Mouse (Mus musculus) gastrocnemius, postnatal 25 days (tissue): ENCODE results near the gene Prkag3. TPM values are rescaled to one million over a fixed set of nuclear protein-coding genes. Genes with fewer than 3 reads are reported as not detected.

ENCODE experiments used
- DNase-seq: peaks from one replicate; pipeline ENCODE4 v3.0.0; 2022
- total RNA-seq, 2 experiments: library from RNA; stranded (reverse); gene quantifications; 1 replicate in 1 of 2; 2 replicates in 1 of 2; pipeline ENCODE4 v1.2.3; 2021

Gene Prkag3
- total RNA-seq, 2 experiments from 2014 or later, result 54.4 to 93.4 TPM

DNA sequence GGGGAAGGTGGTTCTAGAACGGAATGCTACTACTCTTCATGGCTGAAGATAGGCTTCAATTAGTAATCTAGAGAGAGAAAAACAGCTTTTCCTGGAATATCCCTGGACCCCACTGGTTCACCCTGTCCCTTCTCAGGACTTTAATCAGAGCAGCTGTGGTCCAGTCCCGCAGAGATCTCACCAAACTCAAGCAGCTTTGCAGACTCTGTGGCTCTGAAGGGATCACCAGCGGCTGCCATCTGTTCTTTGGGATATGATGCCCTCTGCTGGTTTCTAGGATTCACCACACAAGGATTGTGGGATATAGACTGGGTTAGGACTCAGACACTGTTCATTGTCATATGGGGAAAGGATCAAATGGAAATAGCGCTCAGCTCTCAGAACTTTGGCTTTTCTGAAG lies 10.8 kb upstream of the Prkag3 start:
- no peak for DNase-seq

DNA sequence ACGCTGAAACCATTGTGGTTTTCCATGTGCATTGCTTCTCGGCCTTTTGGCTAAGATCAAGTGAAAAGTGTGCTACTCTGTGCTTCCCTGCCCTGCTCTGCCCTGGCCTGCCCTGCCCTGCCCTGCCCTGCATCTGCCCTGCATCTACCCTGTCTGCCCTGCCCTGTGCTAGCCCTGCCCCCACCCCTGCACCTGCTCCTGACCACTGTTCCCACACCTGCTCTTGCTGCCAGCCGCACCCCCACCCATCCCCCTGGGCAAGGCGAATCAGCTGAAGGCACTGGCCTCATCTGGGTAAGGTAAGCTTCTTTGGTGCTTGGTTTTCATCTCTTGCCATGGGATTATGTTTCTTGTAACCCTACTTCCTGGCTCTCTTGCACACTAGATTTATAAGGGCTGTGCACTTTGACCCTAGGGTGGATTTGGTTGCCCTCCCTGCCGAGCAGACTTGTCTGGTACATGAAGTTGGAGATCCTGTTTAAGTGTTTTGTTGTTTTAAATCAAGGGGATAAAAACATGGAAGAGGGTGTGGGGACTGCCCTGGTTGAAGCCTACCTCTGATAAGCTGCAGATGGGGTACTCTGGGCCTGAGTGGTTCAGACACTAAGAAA lies 5.3 kb upstream of the Prkag3 start:
- DNase-seq, result peak; percentile 88

DNA sequence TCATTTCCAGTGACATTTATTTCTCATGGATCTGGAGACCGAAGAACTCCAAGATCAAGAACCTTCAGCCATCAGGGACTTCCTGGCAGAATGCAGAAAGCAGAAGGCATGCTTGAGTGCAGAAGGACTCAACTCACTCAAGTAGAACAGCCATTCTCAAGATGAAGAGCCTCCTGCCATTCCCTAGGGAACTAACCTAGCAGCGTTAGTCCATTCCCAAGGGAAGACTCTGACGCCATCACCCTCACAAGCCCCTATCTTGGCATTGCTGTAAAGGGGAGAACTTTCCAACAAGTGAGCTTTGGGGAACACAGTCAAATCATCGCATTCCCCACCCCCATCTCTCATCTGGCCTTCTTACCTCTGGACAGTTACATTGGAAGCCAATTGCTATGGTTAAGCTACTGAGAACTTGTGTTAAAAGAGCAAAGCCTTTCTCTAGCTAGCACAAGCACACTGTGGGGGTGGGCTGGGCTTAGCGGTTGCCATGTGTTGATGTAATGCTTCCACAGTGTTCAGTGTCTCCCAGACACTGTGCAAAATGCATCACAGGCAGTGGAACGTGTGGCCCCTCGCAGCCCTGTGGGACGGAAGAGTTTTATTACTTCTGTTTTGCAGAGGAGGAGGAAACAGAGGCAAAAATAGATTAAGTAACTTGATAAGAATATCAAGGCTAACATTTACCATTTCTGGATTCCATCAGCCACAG lies 4.4 kb upstream of the Prkag3 start:
- no peak for DNase-seq

DNA sequence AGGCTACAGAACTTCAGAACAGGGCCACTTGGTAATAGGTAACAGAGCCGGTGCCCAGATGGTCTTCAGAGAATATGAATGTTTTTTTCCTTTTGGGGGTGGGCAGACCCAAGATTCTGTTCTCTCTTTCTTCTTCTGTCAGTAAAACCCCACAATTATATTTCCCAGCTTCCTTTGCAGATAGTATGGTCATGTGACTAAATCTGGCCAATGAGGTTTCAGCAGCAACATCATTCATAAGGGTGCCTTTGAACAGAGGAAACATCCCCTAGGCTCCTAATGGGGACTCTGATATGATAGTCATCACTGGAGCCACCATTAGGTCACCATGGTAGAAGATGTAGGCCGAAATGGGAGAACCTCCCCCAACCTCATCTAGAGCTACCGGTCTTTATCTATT lies 3.8 kb upstream of the Prkag3 start:
- no peak for DNase-seq

DNA sequence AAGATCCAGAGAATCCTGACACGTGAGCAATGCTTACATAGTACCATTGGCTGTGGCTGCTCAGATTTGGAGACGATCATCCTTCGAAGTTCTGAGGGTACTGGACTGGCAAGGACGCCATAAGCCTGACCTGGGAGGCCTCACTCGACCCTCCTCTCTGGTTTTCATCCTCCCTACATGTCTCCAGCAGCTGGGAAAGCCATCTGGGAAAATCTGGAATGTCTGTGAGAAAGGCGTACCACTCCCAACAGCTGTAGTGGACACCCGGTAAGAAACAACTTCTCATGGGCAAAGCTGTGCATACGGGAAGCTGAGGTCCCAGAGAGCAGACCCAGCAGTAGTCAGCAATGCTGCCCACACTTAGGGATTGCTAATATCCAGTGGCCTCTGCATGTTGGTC lies 3.1 kb upstream of the Prkag3 start:
- no peak for DNase-seq

DNA sequence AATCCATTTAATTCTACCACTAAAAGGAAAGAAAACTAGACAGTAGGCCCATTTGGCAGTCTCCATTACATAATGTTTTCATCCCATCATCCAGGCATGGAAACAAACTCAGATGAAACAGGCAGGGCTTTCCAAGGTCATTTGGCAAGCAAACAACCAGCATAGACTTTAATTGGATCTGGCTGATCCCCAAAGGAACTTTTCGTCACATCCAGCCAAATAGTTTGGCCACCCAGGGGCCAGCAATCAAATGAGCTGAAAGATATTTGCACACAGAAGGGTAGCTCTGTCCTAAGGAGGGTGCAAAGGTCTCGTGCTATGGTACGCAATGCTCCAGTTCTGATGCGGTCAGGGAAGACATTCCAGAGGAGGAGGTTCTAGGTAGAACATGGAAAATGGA lies 1.7 kb upstream of the Prkag3 start:
- DNase-seq, result no peak

DNA sequence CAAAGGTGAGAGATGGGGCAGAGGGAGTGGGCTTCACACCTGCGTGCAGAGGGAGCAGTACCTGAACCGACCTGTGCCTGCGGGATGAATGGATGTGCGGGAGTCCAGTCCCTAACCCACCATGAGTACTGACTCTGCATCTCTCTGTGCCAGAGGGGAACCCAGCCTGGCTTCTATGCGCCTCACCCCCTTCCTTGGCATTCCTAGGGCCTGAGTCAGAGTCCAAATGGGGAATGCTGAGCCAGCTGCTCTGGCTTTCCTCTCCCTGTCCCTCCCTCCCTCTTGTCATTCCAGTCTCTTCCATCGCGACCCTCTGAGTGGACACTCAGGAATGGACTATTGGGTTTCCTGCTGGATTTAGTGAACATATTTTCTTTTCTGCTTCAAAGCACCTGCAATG lies 280 bp upstream of the Prkag3 start:
- DNase-seq, result peak; percentile 79

DNA sequence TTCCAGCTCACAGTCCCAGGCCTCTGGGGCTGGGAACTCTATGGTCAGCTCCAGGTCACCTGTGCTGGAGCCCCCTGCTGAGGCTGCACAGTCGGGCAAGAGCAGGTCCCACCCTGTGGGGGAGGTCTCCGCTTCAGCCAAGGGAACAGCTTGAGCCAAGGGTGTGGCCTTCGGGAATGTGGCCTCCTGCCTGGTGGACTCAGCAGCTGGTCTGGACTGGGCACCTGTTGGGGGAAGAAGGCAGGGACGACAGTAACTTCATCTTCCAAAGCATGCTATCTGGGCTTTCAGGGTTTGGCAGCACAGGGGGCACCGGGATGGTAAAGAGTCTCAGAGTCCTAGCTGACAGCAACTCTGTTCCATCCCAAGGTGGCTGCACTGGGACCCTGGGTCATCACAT lies 1.7 kb downstream of the Prkag3 start:
- peak; percentile 80 for DNase-seq

DNA sequence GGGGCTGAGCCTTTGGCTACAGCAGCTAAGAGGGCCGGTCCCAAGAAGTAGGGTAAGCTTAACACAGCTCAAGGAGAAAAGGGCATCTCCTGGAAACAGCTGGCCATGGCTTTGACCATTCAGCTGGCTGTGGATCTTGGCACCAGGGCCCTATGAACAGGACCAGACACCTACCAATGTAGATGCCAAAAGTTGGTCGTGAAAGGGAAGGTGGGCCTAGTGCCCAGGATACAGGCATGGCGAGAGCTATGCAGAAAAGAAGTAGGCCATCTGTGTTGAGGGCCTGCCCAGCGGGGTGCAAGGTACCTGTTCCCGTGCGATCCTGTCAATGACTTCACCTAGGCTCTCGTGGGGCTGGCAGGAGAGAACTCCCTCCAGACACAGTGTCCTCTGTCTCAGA lies 8.2 kb downstream of the Prkag3 start:
- peak; percentile 74 for DNase-seq

DNA sequence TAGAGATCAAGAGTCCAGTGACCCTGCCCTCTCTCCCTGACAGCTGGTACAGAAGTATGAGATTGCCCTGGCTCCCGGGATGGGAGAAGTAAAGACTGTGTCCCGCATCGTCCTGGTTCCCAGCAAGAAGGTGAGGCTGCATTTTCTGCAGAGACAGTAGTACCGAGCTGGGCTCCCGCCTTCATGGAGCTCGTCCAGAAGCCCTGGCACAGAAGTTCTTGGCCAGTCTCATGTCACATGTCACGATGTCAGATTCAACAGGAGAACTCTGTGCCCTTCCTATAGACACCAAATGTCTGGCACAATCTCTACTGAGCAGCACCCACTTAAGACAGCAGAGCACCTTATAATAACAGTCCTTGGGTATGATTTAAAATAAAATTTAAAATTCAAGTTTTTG lies 11.5 kb downstream of the Prkag3 start:
- no peak for DNase-seq

DNA sequence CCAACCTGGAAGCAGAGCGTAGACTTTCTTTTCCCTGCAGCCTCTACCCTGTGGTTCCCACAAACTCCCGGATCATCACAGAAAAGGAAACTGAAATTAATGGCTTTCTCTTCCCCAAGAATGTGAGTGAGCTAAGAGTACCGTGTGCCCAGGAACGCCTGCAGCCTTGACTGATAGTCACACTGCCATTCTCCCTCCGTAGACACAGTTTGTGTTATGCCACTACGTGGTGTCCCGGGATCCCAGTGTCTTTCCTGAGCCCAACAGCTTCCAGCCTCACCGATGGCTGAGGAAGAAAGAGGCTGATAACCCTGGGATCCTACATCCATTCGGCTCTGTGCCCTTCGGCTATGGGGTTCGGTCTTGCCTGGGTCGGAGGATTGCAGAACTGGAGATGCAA lies 12.0 kb downstream of the Prkag3 start:
- DNase-seq, result no peak

DNA sequence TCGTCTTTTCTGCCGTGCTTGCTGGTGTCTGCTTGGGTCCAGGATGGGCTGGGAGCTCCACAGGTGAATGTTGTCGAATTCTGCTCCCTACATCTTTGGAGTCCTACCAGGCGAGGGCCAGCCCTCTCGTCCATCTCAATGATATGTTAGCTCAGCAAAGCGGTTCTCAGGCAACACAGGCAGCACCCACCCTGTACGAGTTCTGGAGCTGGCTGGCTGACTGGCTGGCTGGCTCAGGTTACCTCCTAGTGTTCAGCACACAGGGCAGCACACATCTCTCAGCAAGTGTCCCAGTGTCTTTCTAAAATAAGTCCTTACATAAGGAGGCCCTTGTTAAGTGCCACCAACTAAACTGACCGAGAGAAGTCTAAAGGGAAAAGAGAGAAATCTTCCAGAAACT lies 20.6 kb downstream of the Prkag3 start:
- DNase-seq, result peak; percentile 81

DNA sequence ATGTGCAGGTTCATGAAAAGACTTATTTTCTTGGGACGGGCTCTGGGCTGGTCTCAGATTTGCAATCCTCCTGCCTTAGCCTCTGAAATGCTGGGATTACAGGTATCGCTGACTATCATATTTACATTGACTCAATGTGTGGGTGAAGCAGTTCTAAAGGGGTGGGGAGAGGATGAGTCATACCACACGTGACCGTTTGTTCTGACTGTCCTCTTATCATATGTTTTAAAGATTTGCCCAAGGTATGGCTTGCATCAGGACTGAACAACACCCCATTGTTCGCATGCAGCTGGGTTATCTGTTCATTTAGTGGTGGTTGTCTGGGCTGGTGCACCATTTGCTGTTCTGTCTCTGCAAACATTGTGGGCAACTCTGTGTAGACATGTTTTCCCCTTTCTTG lies 22.3 kb downstream of the Prkag3 start:
- DNase-seq, result no peak

DNA sequence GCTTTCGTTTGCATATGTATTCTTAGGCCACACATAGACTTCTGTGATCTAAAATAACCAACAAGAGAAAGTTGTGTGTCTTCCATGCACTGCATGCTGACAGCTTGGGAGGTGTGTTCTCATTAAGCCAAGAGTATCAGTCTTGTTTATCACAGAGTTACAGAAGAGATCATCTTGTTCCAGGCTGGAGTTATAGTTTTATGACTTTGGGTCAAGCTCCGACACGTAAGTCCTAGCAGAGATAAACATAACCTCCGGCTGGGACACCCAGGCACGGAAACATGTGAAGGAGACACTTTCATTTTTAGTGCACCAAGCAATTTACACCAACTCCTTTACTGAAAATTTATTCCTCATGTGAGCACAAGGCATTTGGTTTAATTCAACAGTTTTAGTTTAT lies 22.9 kb downstream of the Prkag3 start:
- no peak for DNase-seq

DNA sequence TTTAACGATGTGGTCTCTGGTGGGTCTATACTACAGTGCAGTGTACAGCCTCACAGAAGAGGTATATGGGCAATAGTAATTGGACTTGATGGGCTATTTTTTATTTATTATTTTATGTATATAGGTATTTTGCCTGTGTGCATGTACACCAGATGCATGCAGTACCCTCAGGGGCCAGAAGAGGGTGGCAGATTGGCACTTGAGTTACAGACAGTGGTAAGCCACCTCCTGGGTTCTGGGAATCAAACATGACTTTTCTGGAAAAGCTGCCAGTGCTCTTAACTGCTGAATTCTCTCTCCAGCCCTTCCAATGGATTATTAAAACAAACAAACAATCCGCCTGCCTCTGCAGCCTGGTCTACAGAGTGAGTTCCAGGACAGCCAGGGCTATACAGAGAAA lies 25.3 kb downstream of the Prkag3 start:
- DNase-seq, result no peak

DNA sequence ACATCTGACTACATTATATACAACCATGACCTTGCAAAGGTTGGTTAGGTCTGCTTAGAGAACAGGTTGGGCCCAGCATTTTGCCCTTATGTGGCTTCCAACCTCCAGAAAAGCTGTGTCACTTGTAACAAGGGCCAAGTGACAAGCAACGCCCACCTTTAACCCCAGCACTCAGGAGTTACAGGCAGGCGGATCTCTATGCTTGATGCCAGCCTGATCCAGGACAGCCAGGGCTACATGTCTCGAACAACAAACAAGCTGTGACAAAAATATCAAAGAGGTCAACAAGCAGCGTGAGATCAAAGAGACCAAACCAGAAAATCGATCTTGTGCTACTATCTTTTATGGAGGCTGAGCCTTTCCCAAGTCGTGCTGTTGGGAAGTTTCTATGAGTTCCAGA lies 27.4 kb downstream of the Prkag3 start:
- no peak for DNase-seq

DNA sequence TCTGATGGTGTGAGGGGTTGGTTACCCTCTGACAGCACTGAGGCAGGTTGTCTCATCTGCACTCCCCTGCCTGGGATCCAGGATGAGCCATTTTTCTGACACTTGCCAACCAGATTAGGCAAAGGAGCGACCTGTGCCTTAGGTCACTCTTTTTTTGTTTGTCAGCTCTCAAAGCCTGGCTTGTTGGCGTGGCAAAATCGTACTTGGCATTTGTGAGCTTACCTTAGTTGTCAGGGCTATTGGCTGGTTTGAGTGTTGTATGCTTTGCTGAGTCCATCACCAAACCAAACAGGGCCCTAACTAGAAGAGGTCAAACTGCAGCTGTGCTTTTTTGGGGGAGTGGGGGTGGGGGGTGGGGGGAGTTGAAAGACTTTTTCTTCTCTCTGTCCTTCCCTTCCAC lies 29.7 kb downstream of the Prkag3 start:
- DNase-seq, result no peak

DNA sequence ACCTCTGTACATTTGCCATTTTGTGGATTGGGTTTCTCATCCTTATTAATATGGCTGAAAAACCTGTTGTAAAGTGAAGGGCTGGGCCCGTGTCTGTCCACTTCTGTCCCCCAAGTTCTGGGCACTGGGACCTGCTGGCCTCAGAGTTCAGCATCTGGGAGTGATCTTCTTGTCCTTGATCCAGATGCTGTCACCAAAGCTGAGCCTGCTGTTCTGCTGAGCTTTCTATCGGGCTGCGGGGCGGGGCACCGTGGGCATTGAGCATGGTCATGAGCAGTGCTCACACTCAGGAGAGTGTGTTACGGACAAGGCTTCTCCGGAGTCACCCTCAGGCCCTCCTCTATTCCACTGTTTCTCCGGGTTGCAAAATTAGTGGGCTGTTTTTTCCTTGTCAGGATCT lies 30.9 kb downstream of the Prkag3 start:
- no peak for DNase-seq

DNA sequence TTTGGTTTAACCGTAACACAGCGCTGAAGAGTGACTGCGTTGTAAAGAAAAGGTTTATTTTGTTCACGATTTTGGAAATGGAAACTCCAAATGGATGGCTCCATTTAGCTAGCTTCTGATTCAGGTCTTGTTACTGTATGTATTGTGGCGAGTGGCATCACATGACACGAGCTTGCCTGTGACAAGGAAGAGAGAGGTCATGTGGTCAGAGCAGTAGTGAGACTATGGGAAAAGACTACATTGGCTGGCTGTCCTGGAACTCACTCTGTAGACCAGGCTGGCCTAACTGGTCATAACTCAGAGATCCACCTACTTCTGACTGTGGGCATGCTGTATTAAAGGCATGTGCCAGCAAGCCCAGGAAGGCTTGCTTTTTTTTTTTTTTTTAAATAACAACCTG lies 33.1 kb downstream of the Prkag3 start:
- DNase-seq, result no peak

DNA sequence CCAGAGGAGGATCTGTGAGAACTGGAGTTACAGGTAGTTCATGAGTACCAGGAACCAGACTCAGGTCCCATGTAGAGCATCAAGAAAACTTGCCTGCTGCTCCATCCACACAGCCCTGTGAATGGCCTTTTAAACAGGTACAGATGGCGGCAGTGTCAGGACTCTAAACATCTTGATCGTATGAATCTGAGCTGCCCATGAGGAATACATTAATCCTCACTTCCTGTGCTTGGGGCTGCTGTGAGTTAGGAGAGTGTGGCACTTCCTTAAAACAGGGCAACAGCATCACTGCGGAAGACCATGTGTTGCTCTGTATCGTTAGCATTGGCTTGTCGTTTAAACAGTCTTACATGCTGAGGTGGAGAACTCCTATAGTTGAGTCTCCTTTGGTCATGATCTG lies 33.6 kb downstream of the Prkag3 start:
- DNase-seq, result no peak

DNA sequence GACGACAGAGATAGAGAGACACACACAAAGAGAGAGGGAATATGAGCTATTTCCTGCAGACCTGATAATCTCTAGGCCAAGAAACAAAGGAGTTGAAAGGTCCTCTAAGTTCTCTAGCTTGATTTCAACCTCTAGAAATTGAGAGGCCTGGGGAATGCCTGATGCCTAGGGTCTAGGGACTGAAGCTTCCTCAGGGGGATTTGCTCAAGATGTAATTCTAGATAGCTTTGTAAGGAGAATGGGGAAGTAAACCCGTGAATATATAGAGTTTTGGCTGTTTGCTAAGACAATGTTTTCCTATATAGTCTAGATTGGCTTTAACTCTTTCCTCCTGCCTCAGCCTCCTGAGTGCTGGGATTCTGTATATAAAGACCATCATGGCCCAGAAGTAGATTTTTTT lies 34.1 kb downstream of the Prkag3 start:
- no peak for DNase-seq

DNA sequence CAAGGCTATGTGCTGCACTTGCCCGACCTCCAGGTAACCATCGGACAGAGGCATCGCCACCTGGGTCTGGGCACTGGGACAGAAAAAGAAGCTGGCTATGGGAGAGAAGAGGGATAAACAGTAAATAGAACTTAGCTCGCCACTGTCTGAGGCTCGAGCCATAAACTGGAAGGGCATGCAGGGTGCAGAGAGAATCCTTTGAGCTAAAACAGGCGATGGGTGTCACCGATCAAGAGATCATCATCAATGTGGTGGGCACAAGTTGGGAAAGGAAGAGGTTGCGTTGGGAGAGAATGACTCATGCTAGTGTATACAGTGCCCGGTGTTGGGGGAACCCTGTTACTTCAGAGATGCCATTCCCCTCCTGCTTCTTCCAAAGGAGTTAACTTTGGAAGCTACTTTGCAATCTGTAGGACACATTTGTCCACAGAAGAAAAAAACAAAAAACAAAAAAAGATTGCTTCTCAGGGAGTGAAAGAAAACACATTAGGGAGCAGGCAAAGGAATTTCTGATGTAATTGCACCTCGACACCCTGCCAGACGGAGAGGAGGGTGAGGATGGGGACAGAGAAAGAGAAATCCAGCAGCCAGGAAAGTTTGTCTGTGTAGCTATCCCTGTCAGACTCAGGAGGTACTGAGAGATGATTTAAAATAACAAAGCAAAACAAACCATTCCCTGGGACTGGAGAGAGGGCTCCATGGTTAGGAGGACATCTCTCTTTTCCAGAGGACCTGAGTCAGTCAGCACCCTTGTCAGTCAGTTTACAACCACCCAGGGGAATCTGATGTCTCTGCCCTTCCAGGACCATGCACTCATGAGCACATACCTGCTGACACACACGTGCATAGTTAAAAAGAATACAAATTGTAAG lies 34.9 kb downstream of the Prkag3 start:
- no peak for DNase-seq

DNA sequence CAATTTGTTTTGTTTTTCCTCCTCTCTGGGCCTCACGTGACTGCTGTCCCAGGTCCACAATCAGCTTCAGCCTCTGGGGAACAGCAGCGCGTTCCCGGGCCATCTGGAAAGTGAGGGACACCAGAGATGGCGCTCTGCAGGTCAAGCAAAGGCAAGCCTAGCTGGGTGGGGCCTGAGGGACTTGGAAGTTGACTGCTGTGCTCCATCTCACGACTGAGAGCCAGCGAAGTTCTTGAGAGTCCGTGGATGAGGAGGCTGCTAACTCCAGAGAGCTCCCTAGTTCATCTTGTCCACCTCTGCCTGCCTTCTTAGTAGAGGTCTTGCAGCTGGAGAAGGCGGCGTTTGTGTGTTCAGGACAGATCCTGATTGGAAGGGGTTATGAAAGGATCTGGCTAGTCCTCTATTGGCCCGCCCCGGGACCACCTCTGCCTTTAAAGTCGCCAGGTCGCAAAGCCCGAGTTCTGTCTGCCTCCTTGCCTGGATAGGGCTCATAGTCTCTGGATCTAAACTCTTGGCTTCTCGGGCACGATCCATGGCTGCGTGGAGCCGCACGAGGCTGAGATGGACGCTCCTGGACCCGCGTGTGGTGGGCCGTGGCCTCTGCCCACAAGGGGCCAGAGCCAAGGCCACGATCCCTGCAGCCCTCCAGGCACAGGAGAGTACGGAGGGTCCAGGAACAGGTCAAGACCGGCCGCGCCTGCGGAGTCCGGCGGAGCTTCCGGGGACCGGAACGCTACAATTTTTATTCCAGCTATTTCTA lies 35.7 kb downstream of the Prkag3 start, which contains the start of gene Cyp27a1:
Gene Cyp27a1, plus strand, starts transcription at position 476 of the 760 bp plus-strand sequence.
- peak; percentile 81 for DNase-seq
